Mouse (Mus musculus) thymus, adult 2 months (tissue): ENCODE results near the gene Etl4. TPM values are rescaled to one million over a fixed set of nuclear protein-coding genes. Genes with fewer than 3 reads are reported as not detected.

Experiments used
- DNase-seq: peaks from one replicate; pipeline ENCODE4 v3.0.0; 2021
- H3K27ac ChIP-seq: fragments of 200-500 bp; 2 replicates; pipeline ENCODE4 v1.5.1; 2012; ENCODE audit warnings: low read length, control low read depth; ENCODE audit not compliant: control insufficient read depth, insufficient read depth
- H3K27me3 ChIP-seq: fragments of 200-500 bp; 2 replicates; pipeline ENCODE4 v1.6.1; 2012; ENCODE audit warnings: mild to moderate bottlenecking, low read length, moderate library complexity, mixed read lengths; ENCODE audit not compliant: control insufficient read depth, insufficient read depth
- H3K36me3 ChIP-seq: fragments of 200-500 bp; 2 replicates; pipeline ENCODE4 v1.6.1; 2012; ENCODE audit warnings: mild to moderate bottlenecking, low read length, moderate library complexity; ENCODE audit not compliant: control insufficient read depth, insufficient read depth
- H3K4me1 ChIP-seq: fragments of 200-500 bp; replicated peaks from 2 replicates; pipeline ENCODE4 v1.6.1; 2012; ENCODE audit warnings: low read length; ENCODE audit not compliant: control insufficient read depth, insufficient read depth
- H3K4me3 ChIP-seq: fragments of 200-500 bp; 2 replicates; pipeline ENCODE4 v1.5.1; 2012; ENCODE audit warnings: mild to moderate bottlenecking, low read length, control low read depth, moderate library complexity; ENCODE audit not compliant: control insufficient read depth, insufficient read depth
- CTCF ChIP-seq: fragments of 200-500 bp; IDR thresholded peaks from 2 replicates; pipeline ENCODE4 v1.5.1; 2012; ENCODE audit warnings: mild to moderate bottlenecking, control low read depth, low read length, moderate library complexity, borderline replicate concordance; ENCODE audit not compliant: control insufficient read depth, poor library complexity, insufficient read depth; ENCODE audit errors: extremely low read depth
- POLR2A ChIP-seq: fragments of 200-500 bp; IDR thresholded peaks from 2 replicates; pipeline ENCODE4 v1.6.1; 2012; ENCODE audit warnings: mild to moderate bottlenecking, low read length, control low read depth, moderate library complexity; ENCODE audit not compliant: control insufficient read depth, poor library complexity, insufficient read depth; ENCODE audit errors: extremely low read depth
- WGBS: fragments of 180-500 bp; shearing (Covaris S2); methylation state at CpG from one replicate; pipeline ENCODE4 v1.1.7; 2018; 5-methylcytosine and 5-hydroxymethylcytosine counted together
- polyA plus RNA-seq: library from polyadenylated mRNA; depleted of rRNA; stranded (reverse); fragments of >200 nt; gene quantifications from 2 replicates; pipeline ENCODE4 v1.2.3, GENCODE M21; 2012

The Etl4 gene
- polyA plus RNA-seq, 1 experiment, result 9.7 TPM

GRCm38 (mm10) chr2:20737112-20737808 lies 827.7 kb downstream of the Etl4 start:
- DNase-seq, result no peak
- Histone ChIP-seq H3K27ac (no peak overlapping the region), H3K36me3 (no peaks in the 10 kb centered on the region), H3K27me3 (no peaks in the 10 kb centered on the region), H3K4me3 (no peak overlapping the region), H3K4me1 (no peaks in the 10 kb centered on the region)
- no peak for TF ChIP-seq CTCF
- TF ChIP-seq POLR2A, result no peak
- 80% methylated on average over 19 of the region's 19 CpGs for WGBS

- TF ChIP-seq CTCF, result no peak
- no peak for TF ChIP-seq POLR2A
- H3K27ac ChIP-seq, result no peak overlapping the region
- no peak for DNase-seq
- H3K4me1 ChIP-seq, result no peaks in the 10 kb centered on the region
- no peaks in the 10 kb centered on the region for H3K27me3 ChIP-seq
- H3K36me3 ChIP-seq, result no peaks in the 10 kb centered on the region
- H3K4me3 ChIP-seq, result no peak overlapping the region
- 83% methylated on average over 4 of the region's 4 CpGs for WGBS
Measured at GRCm38 (mm10) chr2:20737837-20738236, 828.3 kb downstream of the Etl4 start.

GRCm38 (mm10) chr2:20747723-20748122 lies 838.1 kb downstream of the Etl4 start:
- DNase-seq, result no peak
- Histone ChIP-seq H3K27ac (no peak overlapping the region), H3K36me3 (no peaks in the 10 kb centered on the region), H3K4me3 (no peak overlapping the region), H3K27me3 (no peaks in the 10 kb centered on the region), H3K4me1 (no peaks in the 10 kb centered on the region)
- WGBS, result 11% methylated on average over 1 of the region's 1 CpGs
- TF ChIP-seq POLR2A (no peak), CTCF (no peak)

- WGBS, result 77% methylated on average over 1 of the region's 1 CpGs
- H3K36me3 ChIP-seq, result no peaks in the 10 kb centered on the region
- H3K27ac ChIP-seq, result no peak overlapping the region
- no peaks in the 10 kb centered on the region for H3K4me1 ChIP-seq
- no peaks in the 10 kb centered on the region for H3K27me3 ChIP-seq
- DNase-seq, result no peak
- no peak overlapping the region for H3K4me3 ChIP-seq
- TF ChIP-seq CTCF (no peak), POLR2A (no peak)
Measured at GRCm38 (mm10) chr2:20748481-20748880, 838.9 kb downstream of the Etl4 start.

GRCm38 (mm10) chr2:20749687-20750086 lies 840.1 kb downstream of the Etl4 start:
- H3K27ac ChIP-seq, result no peak overlapping the region
- WGBS, result 88% methylated on average over 3 of the region's 3 CpGs
- H3K27me3 ChIP-seq, result no peaks in the 10 kb centered on the region
- DNase-seq, result no peak
- H3K36me3 ChIP-seq, result no peaks in the 10 kb centered on the region
- no peaks in the 10 kb centered on the region for H3K4me1 ChIP-seq
- no peak for TF ChIP-seq POLR2A
- no peak for TF ChIP-seq CTCF
- H3K4me3 ChIP-seq, result no peak overlapping the region

- Histone ChIP-seq H3K4me3 (no peak overlapping the region), H3K27ac (no peak overlapping the region), H3K27me3 (no peaks in the 10 kb centered on the region), H3K36me3 (no peaks in the 10 kb centered on the region), H3K4me1 (no peaks in the 10 kb centered on the region)
- no peak for TF ChIP-seq POLR2A
- no peak for TF ChIP-seq CTCF
- DNase-seq, result no peak
- WGBS, result 71% methylated on average over 8 of the region's 8 CpGs
Measured at GRCm38 (mm10) chr2:20753282-20754110, 843.9 kb downstream of the Etl4 start.

- no peak for DNase-seq
- 8% methylated on average over 3 of the region's 3 CpGs for WGBS
- TF ChIP-seq POLR2A (no peak), CTCF (no peak)
- no peak overlapping the region for H3K4me3 ChIP-seq
- H3K27ac ChIP-seq, result no peak overlapping the region
- no peaks in the 10 kb centered on the region for H3K4me1 ChIP-seq
- no peaks in the 10 kb centered on the region for H3K27me3 ChIP-seq
- no peaks in the 10 kb centered on the region for H3K36me3 ChIP-seq
Measured at GRCm38 (mm10) chr2:20756964-20757363, 847.4 kb downstream of the Etl4 start.
